Mouse (Mus musculus): ENCODE data around the gene Rpl36al.

The Rpl36al gene

DNA sequence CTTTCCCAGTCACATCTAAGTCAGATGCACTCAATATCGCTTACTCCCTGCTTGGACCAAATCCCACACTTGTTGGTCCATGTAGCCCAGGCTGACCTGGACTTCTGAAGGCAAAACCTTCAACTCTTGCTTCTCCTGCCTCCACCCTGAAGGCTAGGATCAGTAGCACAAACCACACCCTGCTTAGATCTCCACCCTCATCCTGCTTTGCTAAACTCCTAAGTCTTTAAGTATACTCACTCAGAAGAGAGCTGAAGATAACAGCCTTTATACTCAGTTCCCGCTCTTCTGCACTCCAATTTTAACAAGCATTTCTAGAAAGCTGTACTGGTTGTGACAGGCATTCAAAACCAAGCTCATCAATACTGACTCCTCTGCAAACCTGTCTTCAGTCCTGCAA lies 26.8 kb downstream of the Rpl36al start:
- no peak for DNase-seq

DNA sequence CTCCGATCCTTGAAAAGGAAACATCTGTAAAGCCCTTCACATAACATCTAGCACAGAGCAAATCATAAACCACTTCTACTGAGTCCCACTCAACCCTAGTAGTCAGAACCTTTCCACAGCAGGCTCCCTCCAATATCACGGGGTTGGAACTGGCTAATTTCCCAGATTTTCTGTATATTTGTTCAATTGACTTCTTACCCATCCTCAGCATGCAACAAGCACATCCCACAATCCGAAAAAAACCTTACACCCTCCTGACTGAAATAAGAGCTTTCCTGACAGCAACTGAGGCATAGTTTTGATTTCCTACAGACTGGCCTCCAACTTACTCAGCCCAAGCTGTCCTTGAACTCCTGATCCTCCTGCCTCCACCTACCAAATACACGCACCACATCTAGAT lies 27.4 kb downstream of the Rpl36al start:
- DNase-seq, result no peak

DNA sequence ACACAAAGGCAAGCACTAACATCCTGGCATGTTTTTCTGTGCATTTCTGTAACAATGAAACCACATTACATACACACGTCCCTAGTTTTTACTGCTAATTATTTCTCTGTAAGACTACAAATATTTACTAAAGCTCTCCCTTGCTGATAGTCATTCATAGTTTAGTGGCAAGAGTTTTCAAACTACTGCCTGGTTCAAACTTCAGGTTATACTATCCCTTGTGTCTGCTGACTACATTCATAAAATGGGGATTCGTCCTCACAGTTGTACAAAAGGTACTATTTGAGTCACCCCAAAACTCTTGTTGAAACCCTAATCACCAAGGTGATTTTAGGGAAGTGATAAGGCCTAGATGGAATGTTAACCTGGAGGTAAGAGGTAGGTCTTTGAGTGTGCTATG lies 28.0 kb downstream of the Rpl36al start:
- no peak for DNase-seq

DNA sequence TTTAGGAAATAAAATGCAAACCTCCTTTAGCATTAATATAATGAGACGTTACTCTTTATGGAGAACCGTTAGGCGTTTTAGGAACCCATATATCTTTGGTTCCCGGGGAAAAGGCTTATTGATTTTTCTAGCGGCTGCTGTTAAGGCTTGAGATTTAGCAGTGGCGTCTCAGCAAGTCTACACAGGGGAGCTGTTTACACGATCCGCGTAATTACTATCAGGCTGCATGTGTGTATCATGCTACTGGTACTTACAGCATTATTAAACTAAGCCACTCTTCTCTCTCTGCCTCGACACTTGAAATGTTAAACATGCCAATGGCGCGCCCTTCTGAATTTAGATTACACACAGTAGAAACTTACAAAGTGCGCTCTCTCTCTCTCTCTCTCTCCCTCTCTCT lies 33.8 kb downstream of the Rpl36al start:
- DNase-seq, result no peak

DNA sequence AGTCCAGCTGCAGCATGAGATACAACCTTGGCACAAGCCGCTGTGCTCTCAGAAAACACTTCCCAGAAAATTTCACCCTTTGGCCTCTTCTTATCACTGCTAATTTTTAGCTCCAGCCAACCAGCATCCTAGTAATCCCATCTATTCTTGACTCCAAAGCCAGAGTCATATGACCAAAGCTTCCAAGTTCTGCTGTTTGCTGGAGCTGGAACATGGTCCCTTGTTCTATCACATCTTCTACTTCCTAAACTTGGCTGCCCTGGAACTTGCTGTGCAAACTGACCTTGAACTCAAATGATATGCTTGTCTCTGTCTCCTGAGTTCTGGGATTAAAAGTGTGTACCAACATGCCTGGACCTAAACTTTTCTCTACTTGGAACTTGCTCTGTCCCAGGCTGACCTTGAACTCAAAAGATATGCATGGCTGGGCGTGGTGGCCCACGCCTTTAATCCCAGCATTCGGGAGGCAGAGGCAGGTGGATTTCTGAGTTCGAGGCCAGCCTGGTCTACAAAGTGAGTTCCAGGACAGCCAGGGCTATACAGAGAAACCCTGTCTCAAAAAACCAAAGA lies 36.6 kb downstream of the Rpl36al start:
- no peak for DNase-seq

DNA sequence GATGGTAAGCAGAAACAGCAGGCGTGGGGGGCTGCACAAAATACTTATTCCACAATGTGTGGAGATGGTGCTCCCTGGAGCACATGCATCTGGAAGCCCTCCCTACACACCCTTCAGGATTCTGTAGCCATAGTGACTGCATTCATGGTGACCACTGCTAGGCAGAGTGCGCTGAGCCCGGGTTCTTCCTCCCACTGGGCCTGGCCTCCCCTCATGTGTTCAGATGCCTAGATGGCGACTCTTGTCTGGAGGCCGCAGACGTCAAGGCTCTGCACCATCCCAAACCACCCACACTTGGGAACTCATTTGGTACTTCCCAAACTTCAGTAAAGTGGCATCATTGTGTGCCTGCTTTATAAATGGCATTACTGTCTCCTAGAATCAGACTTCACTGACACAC lies 40.4 kb downstream of the Rpl36al start:
- DNase-seq, result no peak

DNA sequence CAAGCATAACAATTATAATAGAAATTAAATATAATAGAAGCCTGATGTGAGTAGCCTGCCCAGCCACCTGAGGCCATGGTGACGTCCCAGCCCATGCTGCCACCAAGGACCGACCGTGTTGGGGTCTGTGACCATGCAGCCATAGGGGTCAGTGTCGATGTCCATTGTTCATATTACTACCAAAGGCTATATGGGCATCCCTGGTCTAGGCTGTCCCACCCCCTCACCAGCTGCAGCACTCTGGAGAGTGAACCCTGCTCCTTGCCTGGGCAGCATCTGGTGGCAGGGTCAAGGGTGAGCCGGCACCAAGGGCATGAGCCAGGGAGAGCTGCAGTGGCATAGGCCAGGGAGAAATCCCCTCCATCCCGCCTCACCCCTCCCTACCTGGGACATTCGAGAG lies 44.0 kb downstream of the Rpl36al start:
- DNase-seq, result no peak

DNA sequence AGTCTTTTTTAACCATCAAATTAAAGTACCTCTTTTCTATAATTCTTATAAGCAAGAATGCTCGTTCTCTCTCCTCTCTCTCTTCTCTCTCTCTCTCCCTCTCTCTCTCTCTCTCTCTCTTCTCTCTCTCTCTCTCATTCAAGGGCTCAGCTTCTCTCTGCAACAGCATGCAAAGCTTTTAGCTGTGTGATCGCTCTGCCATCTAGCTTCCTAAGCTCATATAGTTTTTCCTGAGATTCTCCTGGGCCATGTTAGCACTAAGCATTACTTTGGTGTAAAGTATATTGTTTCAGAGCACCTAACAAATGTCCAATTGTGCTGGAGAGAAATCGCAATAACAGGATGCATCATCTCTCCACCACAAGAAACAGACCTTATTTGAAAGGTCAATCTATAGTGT lies 44.7 kb downstream of the Rpl36al start:
- DNase-seq, result no peak

Measured in kidney, postnatal 4 days (tissue).